Mouse (Mus musculus) hindbrain, embryonic 14.5 days (tissue): ENCODE measurements around the gene Dnajb13. TPM values are rescaled to one million over a fixed set of nuclear protein-coding genes. Genes with fewer than 3 reads are reported as not detected.

ENCODE experiments used
- ATAC-seq: fragments of 200-750 bp; cut with Nextera tagmentation; 2 replicates; pipeline ENCODE4 v1.8.0; 2017; ENCODE audit warnings: moderate number of reproducible peaks, mild to moderate bottlenecking, moderate TSS enrichment, moderate library complexity; ENCODE audit not compliant: low FRiP score
- DNase-seq: peaks from one replicate; pipeline ENCODE4 v3.0.0-alpha.2; 2015; ENCODE audit warnings: low spot score
- H3K27ac ChIP-seq: fragments of 300-500 bp; sonication (generic); 2 replicates; pipeline ENCODE4 v1.5.1; 2014; ENCODE audit warnings: mild to moderate bottlenecking, moderate library complexity
- H3K27me3 ChIP-seq: fragments of 300-500 bp; sonication (generic); 2 replicates; pipeline ENCODE4 v1.6.1; 2014; ENCODE audit warnings: mild to moderate bottlenecking, low read length, mixed read lengths; ENCODE audit not compliant: control insufficient read depth, insufficient read depth
- H3K36me3 ChIP-seq: fragments of 300-500 bp; sonication (generic); replicated peaks from 2 replicates; pipeline ENCODE4 v1.6.1; 2014; ENCODE audit not compliant: control insufficient read depth, insufficient read depth
- H3K4me1 ChIP-seq: fragments of 300-500 bp; sonication (generic); replicated peaks from 2 replicates; pipeline ENCODE4 v1.6.1; 2014; ENCODE audit warnings: antibody characterized with exemption, low read length, mixed read lengths; ENCODE audit not compliant: control insufficient read depth, insufficient read depth
- H3K4me2 ChIP-seq: fragments of 300-500 bp; sonication (generic); replicated peaks from 2 replicates; pipeline ENCODE4 v1.6.1; 2014; ENCODE audit warnings: mild to moderate bottlenecking, moderate library complexity
- H3K4me3 ChIP-seq: fragments of 300-500 bp; sonication (generic); replicated peaks from 2 replicates; pipeline ENCODE4 v1.5.1; 2014; ENCODE audit warnings: mild to moderate bottlenecking, low read length
- H3K9ac ChIP-seq: fragments of 300-500 bp; sonication (generic); 2 replicates; pipeline ENCODE4 v1.6.1; 2014
- H3K9me3 ChIP-seq: fragments of 300-500 bp; sonication (generic); 2 replicates; pipeline ENCODE4 v1.6.1; 2016; ENCODE audit warnings: low read length; ENCODE audit not compliant: control insufficient read depth
- WGBS: fragments of 180-500 bp; shearing (Covaris S2); extraction: QIAGEN DNeasy Blood & Tissue Kit; methylation state at CpG from one replicate; pipeline ENCODE4 v1.1.7; 2014; 5-methylcytosine and 5-hydroxymethylcytosine counted together
- polyA plus RNA-seq: library from polyadenylated mRNA; unstranded; fragments of >200 nt; fragmentation: Nextera tagmentation; extraction: Ambion mirVana; gene quantifications from 2 replicates; pipeline ENCODE4 v1.2.1, GENCODE M21; 2014

The Dnajb13 gene
- polyA plus RNA-seq, 1 experiment from 2014 or later, result 10.8 TPM

- DNase-seq (no peak), ATAC-seq (no peak)
- Histone ChIP-seq H3K9ac (no peak overlapping the region), H3K4me2 (no peak overlapping the region), H3K4me3 (no peak overlapping the region), H3K9me3 (no peaks in the 10 kb centered on the region), H3K4me1 (no peaks in the 10 kb centered on the region), H3K27ac (no peak overlapping the region), H3K27me3 (no peaks in the 10 kb centered on the region), H3K36me3 (peaks cover 81% of the 10 kb centered on the region)
- 67% methylated on average over 1 of the region's 1 CpGs for WGBS
Measured at GRCm38 (mm10) chr7:100458153-100458552, 56.6 kb downstream of the Dnajb13 start.

Other genes starting within 250 kb of the Dnajb13 start
- gene P4ha3, start 229.4 kb downstream of the Dnajb13 start, polyA plus RNA-seq, result 10.5 and 12.6 TPM in 2 replicates
- 20.5 and 21.3 TPM in 2 replicates for gene C2cd3, start 142.7 kb downstream of the Dnajb13 start, polyA plus RNA-seq
- 155 and 162 TPM in 2 replicates for gene Ppme1, start 142.7 kb downstream of the Dnajb13 start, polyA plus RNA-seq
- gene Ucp3, start 42.0 kb downstream of the Dnajb13 start, polyA plus RNA-seq, result not detected in 2 replicates
- gene Ucp2, start 21.6 kb downstream of the Dnajb13 start, polyA plus RNA-seq, result 73.5 and 77.2 TPM in 2 replicates
- gene Coa4, start 22.1 kb upstream of the Dnajb13 start, polyA plus RNA-seq, result 14.8 and 16.9 TPM in 2 replicates
- gene Rab6a, start 92.5 kb upstream of the Dnajb13 start, polyA plus RNA-seq, result 321 and 383 TPM in 2 replicates
- gene Mrpl48, start 93.3 kb upstream of the Dnajb13 start, polyA plus RNA-seq, result 86.0 and 89.5 TPM in 2 replicates
- gene Plekhb1, start 147.5 kb upstream of the Dnajb13 start, polyA plus RNA-seq, result 18.7 and 20.9 TPM in 2 replicates
- gene Fam168a, start 191.7 kb upstream of the Dnajb13 start, polyA plus RNA-seq, result 117 and 124 TPM in 2 replicates